ENCODE assay signal across 12 mouse cellular contexts in the genomic region with DNA sequence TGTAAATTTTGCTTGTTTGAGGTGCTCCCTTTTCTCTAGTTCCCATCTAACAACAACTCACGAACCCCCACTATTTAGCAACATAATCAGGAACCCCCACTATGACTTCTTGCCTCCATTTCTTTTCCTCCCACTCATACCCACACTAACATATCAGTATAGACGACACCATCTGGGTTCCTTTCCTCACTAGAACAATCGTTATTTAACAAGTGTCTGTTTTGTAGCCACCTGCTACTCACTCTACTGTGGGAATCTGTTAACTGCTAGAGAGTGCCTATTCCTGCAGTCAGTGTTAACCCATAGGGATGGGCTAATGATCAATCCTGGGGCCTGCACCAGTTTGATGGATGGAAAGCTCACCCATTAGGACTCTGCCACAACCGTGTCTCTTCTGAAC.
"Had no signal": no experiment of that assay in that cellular context is flagged by ENCODE, and none has a peak within 500 bp of the region (broad histone marks: within the 10 kb centered on the region; RNA-seq: fewer than 3 reads in every experiment).

No protein-coding gene starts in this region.

- DNase-seq: kidney, adult 11 months; kidney, adult 8-10 months; kidney, postnatal 10 days; kidney, postnatal 36 days; left cerebral cortex, postnatal 4 days; liver, postnatal 0 days; lung, embryonic 14.5 days; right cerebral cortex, adult 18-20 months; right cerebral cortex, postnatal 14 days; right cerebral cortex, postnatal 4 days; thymus, adult 18-20 months; thymus, postnatal 36 days had no signal
